Mouse (Mus musculus) embryonic stem cell, embryonic (primary cell): ENCODE measurements around the gene Hba-a1.

Experiments used
- CTCF ChIA-PET, 4 experiments: fragments of 300-600 bp in 2 of 4; fragments of 350-600 bp in 2 of 4; sonication (Branson Sonifier 250); formaldehyde crosslinking; loops; one replicate each; lab custom pipeline; 2022; ENCODE audit warnings: inconsistent platforms in 2 of 4; lab: Charles Lee
- POLR2A ChIA-PET, 4 experiments: fragments of 300-600 bp in 2 of 4; fragments of 350-600 bp in 2 of 4; sonication (Branson Sonifier 250); formaldehyde crosslinking; loops; one replicate each; lab custom pipeline; 2022; ENCODE audit warnings: antibody characterized with exemption in 4 of 4, inconsistent platforms in 1 of 4; lab: Charles Lee

The Hba-a1 gene

DNA sequence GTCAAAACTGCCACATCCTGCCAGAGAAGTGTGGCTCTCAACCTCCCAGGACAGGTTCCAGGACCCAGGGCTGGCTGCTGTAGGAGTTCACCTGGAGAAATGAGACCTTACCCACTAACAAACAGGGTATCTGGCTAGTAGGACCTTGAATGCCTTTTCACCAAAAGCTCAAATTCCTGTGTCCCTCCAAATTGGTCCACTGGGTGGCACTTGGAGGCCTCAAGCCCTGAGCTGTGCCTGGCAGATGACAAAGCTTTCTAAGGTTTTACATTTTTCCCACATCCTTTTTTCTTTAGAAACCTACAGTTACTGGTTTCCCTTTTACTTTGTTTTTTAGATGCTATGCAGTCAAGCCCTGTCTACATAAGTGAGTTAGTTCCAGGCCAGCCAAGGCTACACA lies 36.2 kb upstream of the Hba-a1 start:
- POLR2A ChIA-PET, result interaction anchor here in 3 of 4 experiments (0.8 to 2.0 kb wide), 5 partner anchors 11 to 42 kb away, joined by 3 to 4 read pairs (median 3); partner anchors contain the start of gene Snrnp25 (in 1 of the 3)
- CTCF ChIA-PET, result interaction anchor here in 3 of 4 experiments (0.5 to 2.8 kb wide), 7 partner anchors 9 to 448 kb away, joined by 3 to 8 read pairs (median 6); no protein-coding TSS in a partner anchor

- POLR2A ChIA-PET, result interaction anchor here in 1 of 4 experiments (1.3 to 2.0 kb wide), 2 partner anchors 20 to 26 kb away, joined by 4 to 5 read pairs; partner anchors contain the start of gene Rhbdf1
- CTCF ChIA-PET, result interaction anchor here in 3 of 4 experiments (0.6 to 2.2 kb wide), 3 partner anchors 11 to 142 kb away, joined by 3 to 8 read pairs (median 6); no protein-coding TSS in a partner anchor
Measured at GRCm38 (mm10) chr11:32248350-32248749, 35.0 kb upstream of the Hba-a1 start.

DNA sequence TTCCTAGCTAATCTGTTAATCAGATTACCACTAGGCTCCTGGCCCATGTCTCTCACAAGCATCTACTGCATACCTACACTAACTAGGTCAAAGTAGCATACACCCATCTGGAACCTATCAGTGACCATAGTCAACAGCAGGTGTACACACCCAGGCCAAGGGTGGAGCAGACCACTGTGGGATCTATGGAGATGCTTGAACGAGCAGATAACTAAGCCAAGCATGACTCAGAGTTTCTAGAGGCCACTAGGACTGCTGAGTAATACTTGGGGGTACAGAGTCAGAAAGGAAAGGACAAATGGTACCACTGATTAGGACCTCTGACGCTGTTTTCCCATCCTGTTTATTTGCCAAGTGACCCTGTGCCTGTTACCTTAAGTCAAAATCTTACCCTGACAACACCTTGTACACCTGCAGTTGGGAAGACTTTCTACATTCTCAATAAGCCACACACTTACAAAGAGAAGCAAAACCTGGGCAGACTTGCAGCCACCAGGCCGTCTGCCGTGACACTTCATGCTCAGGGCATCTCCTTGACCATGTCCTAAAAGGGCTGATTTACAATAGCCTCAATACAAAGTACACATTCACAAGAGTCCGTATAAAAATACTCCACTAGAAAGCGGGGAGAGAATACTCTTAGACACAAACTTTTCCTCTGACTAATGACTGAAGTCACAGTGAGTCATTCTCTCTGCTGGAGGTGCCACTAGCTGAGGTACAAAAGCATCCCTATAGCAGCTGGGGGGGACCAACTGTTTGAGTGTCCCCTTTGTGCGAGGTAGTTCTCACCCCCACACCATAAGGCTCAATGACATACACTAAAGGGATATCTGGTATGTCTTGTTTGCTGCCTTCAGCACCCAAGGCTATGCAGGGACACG lies 32.2 kb upstream of the Hba-a1 start:
- POLR2A ChIA-PET, result no interaction called here
- CTCF ChIA-PET, result no interaction called here

DNA sequence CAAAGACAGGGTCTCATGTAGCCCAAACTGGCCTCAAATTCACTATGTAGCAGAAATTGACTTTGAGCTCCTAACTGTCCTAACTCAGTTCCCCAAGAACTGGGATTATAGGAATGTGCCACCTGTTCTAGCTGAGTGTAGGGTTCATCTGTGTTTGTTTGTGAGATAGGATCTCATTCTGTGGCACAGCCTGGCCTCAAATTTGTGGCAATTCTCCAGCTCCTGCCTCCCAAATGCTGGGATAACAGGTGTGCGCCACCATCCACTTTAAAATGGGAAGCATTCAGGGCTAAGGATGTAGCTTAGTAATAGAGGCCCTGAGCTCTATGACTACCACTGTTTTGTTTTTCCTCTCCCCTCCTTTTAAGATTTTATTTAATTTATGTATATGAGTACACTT lies 30.2 kb upstream of the Hba-a1 start:
- POLR2A ChIA-PET, result interaction anchor here in 2 of 4 experiments (0.9 to 1.6 kb wide), 3 partner anchors 9 to 14 kb away, joined by 3 to 6 read pairs (median 3); partner anchors contain the start of gene Nprl3 (in 1 of the 2)
- CTCF ChIA-PET, result no interaction called here

- ChIA-PET POLR2A (interaction anchor here in 1 of 4 experiments (0.9 to 1.9 kb wide), 2 partner anchors 11 to 12 kb away, joined by 3 to 9 read pairs; partner anchors contain the start of gene Nprl3), CTCF (interaction anchor here in 2 of 4 experiments (0.6 to 2.5 kb wide), 3 partner anchors 19 to 95 kb away, joined by 3 to 5 read pairs (median 3); partner anchors contain the start of gene Hbq1b (in 1 of the 2))
Measured at GRCm38 (mm10) chr11:32256146-32256545, 27.2 kb upstream of the Hba-a1 start.

- POLR2A ChIA-PET, result interaction anchor here in 1 of 4 experiments (1.9 kb wide), 1 partner anchor 10 kb away, joined by 9 read pairs; the partner anchor contains the start of gene Nprl3
- CTCF ChIA-PET, result interaction anchor here in 2 of 4 experiments (0.6 to 2.5 kb wide), 3 partner anchors 19 to 95 kb away, joined by 3 to 5 read pairs (median 3); partner anchors contain the start of gene Hbq1b (in 1 of the 2)
Measured at GRCm38 (mm10) chr11:32256566-32256965, 26.7 kb upstream of the Hba-a1 start.

DNA sequence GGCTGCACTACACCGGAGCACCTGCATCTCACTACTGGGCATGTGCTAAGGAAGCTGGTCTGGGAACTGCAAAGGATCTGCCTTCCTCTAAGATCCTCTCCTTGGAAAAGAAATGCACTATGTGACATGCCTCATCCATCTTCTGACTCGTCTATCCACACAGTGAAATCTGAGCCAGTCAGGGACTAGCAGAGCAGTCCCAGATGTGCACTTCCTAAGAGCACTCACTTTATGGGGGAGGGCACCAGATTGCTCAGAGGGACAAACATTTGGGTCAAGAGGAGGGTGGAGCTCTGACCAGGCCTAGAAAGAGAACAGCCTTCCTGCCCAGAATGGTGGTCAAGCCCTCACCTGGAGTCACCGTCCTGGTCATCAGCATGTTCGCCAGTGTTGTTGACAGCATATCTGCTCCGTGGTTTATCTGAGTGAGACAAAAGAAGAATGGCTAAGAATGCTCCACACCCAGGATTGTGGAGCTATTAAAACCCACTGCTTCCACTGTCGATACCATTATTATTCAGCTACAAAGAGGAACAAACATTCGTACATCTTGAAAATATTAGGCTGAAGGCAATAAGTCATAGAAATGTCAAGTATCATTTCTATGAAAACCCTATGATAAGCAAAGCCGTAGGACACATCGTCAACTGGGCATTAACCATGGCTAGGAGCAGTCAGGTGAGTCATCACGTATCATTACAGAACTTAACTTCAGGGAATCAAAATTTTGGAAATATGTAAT lies 20.5 kb upstream of the Hba-a1 start:
- ChIA-PET CTCF (no interaction called here), POLR2A (interaction anchor here in 1 of 4 experiments (0.7 to 1.3 kb wide), 4 partner anchors 9 to 58 kb away, joined by 3 to 4 read pairs (median 3); partner anchors contain the start of gene Snrnp25)

GRCm38 (mm10) chr11:32265117-32265738 lies 18.1 kb upstream of the Hba-a1 start:
- ChIA-PET CTCF (interaction anchor here in 3 of 4 experiments (0.6 to 0.9 kb wide), 3 partner anchors 23 to 60 kb away, joined by 3 to 15 read pairs (median 3); partner anchors contain the start of gene Snrnp25 (in 1 of the 3)), POLR2A (interaction anchor here in 2 of 4 experiments (0.6 to 3.3 kb wide), 5 partner anchors 12 to 359 kb away, joined by 3 to 9 read pairs (median 4); partner anchors contain the start of gene Snrnp25 (in 2 of the 2))

GRCm38 (mm10) chr11:32266194-32266593 lies 17.1 kb upstream of the Hba-a1 start:
- ChIA-PET CTCF (no interaction called here), POLR2A (interaction anchor here in 2 of 4 experiments (1.1 to 3.3 kb wide), 5 partner anchors 10 to 62 kb away, joined by 3 to 9 read pairs (median 5); partner anchors contain the start of gene Snrnp25 (in 2 of the 2))

GRCm38 (mm10) chr11:32266776-32267175 lies 16.5 kb upstream of the Hba-a1 start:
- CTCF ChIA-PET, result interaction anchor here in 2 of 4 experiments (0.6 to 1.2 kb wide), 3 partner anchors 20 to 54 kb away, joined by 3 to 4 read pairs (median 4); partner anchors contain the start of gene Hbq1b (in 1 of the 2)
- POLR2A ChIA-PET, result interaction anchor here in 2 of 4 experiments (1.1 to 3.3 kb wide), 12 partner anchors 8 to 121 kb away, joined by 3 to 15 read pairs (median 4); partner anchors contain the start of genes Hba-x (in 1 of the 2), Hbq1b (in 1 of the 2) and Snrnp25 (in 1 of the 2)

- CTCF ChIA-PET, result interaction anchor here (0.6 to 1.5 kb wide), 7 partner anchors 19 to 73 kb away, joined by 3 to 4 read pairs (median 4); partner anchors contain the start of gene Hbq1b (in 1 of the 4)
- POLR2A ChIA-PET, result interaction anchor here in 3 of 4 experiments (0.7 to 3.3 kb wide), 30 partner anchors 8 to 397 kb away, joined by 3 to 15 read pairs (median 3); partner anchors contain the start of genes Hbq1b (in 2 of the 3), Hba-x (in 1 of the 3), Snrnp25 (in 1 of the 3) and Stk10 (in 1 of the 3)
Measured at GRCm38 (mm10) chr11:32267188-32267884, 16.0 kb upstream of the Hba-a1 start, which contains the start of gene Nprl3. Gene Nprl3, minus strand, starts transcription at chr11:32267707.

GRCm38 (mm10) chr11:32267964-32268363 lies 15.3 kb upstream of the Hba-a1 start:
- ChIA-PET CTCF (interaction anchor here in 3 of 4 experiments (0.5 to 1.5 kb wide), 7 partner anchors 19 to 491 kb away, joined by 3 to 4 read pairs (median 4); partner anchors contain the start of gene Hbq1b (in 1 of the 3)), POLR2A (interaction anchor here in 3 of 4 experiments (0.7 to 3.3 kb wide), 32 partner anchors 8 to 398 kb away, joined by 3 to 15 read pairs (median 3); partner anchors contain the start of genes Hbq1b (in 2 of the 3), Stk10 (in 2 of the 3), Hba-x (in 1 of the 3) and Snrnp25 (in 1 of the 3))

GRCm38 (mm10) chr11:32268952-32269351 lies 14.4 kb upstream of the Hba-a1 start:
- ChIA-PET POLR2A (interaction anchor here in 2 of 4 experiments (0.6 to 3.3 kb wide), 9 partner anchors 8 to 399 kb away, joined by 3 to 15 read pairs (median 6); partner anchors contain the start of genes Hbq1b (in 1 of the 2), Sh3pxd2b (in 1 of the 2) and Stk10 (in 1 of the 2)), CTCF (interaction anchor here in 3 of 4 experiments (0.8 to 1.2 kb wide), 3 partner anchors 18 to 86 kb away, joined by 3 to 4 read pairs (median 3); partner anchors contain the start of gene Hbq1b (in 1 of the 3))

DNA sequence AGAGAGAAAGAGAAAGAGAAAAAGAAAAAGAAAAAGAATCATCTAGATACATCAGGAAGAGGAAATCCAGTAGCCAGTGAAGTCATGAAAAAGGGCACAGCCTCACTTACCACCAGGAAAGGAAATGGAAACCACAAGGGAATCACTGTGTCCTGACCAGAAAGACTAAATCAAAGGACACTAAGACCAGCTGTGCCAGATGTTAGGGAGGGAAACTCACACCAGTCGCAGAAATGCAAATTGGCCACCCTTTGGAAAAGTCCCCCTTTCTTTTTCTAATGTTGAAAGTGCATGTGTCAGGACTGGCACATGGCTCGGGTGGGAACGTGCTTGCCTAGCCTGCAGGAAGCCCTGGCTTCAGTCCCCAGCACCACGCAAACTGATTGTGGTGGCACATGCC lies 12.1 kb upstream of the Hba-a1 start:
- POLR2A ChIA-PET, result interaction anchor here in 1 of 4 experiments (0.6 kb wide), 1 partner anchor 25 kb away, joined by 4 read pairs; no protein-coding TSS in a partner anchor
- CTCF ChIA-PET, result interaction anchor here in 1 of 4 experiments (0.6 kb wide), 1 partner anchor 216 kb away, joined by 9 read pairs; no protein-coding TSS in a partner anchor

GRCm38 (mm10) chr11:32276347-32276746 lies 7.0 kb upstream of the Hba-a1 start, which contains the start of gene Hba-x:
Gene Hba-x, plus strand, starts transcription at chr11:32276400.
- POLR2A ChIA-PET, result interaction anchor here in 2 of 4 experiments (1.0 to 2.0 kb wide), 4 partner anchors 8 to 52 kb away, joined by 3 to 15 read pairs (median 6); partner anchors contain the start of gene Nprl3 (in 2 of the 2)

More at GRCm38 (mm10) chr11:32276347-32276746, 7.0 kb upstream of the Hba-a1 start, which contains the start of gene Hba-x:
- CTCF ChIA-PET, result interaction anchor here in 1 of 4 experiments (0.6 to 1.2 kb wide), 3 partner anchors 11 to 94 kb away, joined by 3 to 4 read pairs (median 3); partner anchors contain the start of genes Hbq1a and Hbq1b
